Mouse (Mus musculus) myocyte (in vitro differentiated cells): ENCODE results near the gene Ddost.
"Not testable (repeated sequence)": the region's sequence is repeated elsewhere in the genome, so short reads cannot be mapped to it uniquely, and the experiment has no call there.

Experiments
- CEBPB ChIP-seq: IDR thresholded peaks from 2 replicates; pipeline ENCODE4 v1.6.1; 2011; ENCODE audit warnings: mild to moderate bottlenecking, moderate library complexity; ENCODE audit not compliant: poor library complexity, insufficient read depth, severe bottlenecking
- E2F4 ChIP-seq: IDR thresholded peaks from one replicate; pipeline ENCODE4 v1.6.1; 2011; ENCODE audit warnings: mild to moderate bottlenecking, control low read depth, moderate library complexity; ENCODE audit not compliant: insufficient read depth
- MAX ChIP-seq: IDR thresholded peaks from one replicate; pipeline ENCODE4 v1.6.1; 2011; ENCODE audit warnings: low read depth, mild to moderate bottlenecking, control low read depth
- MYOD1 ChIP-seq, 3 experiments: IDR thresholded peaks; one replicate each; pipeline ENCODE4 v1.6.1; 2011; ENCODE audit warnings: control low read depth in 2 of 3, low read depth in 2 of 3, mild to moderate bottlenecking in 2 of 3, moderate library complexity in 1 of 3; ENCODE audit not compliant: insufficient read length in 2 of 3, control insufficient read depth in 1 of 3
- MYOG ChIP-seq, 3 experiments: IDR thresholded peaks; one replicate each; pipeline ENCODE4 v1.6.1; 2011; ENCODE audit warnings: control low read depth in 2 of 3, low read depth in 2 of 3, mild to moderate bottlenecking in 2 of 3; ENCODE audit not compliant: insufficient read length in 2 of 3, control insufficient read depth in 1 of 3, insufficient read depth in 1 of 3
- POLR2A ChIP-seq: IDR thresholded peaks from one replicate; pipeline ENCODE4 v1.6.1; 2011; ENCODE audit warnings: low read depth, mild to moderate bottlenecking, control low read depth, moderate library complexity; ENCODE audit not compliant: insufficient read length
- POLR2AphosphoS2 ChIP-seq: IDR thresholded peaks from one replicate; pipeline ENCODE4 v1.6.1; 2011; ENCODE audit warnings: low read depth, control low read depth; ENCODE audit not compliant: insufficient read length
- REST ChIP-seq: IDR thresholded peaks from one replicate; pipeline ENCODE4 v1.6.1; 2011; ENCODE audit warnings: mild to moderate bottlenecking, control low read depth, moderate library complexity; ENCODE audit not compliant: insufficient read depth, insufficient read length
- SRF ChIP-seq: IDR thresholded peaks from one replicate; pipeline ENCODE4 v1.6.1; 2011; ENCODE audit warnings: low read depth; ENCODE audit not compliant: control insufficient read depth, insufficient read length
- TCF12 ChIP-seq: IDR thresholded peaks from one replicate; pipeline ENCODE4 v1.6.1; 2011; ENCODE audit warnings: mild to moderate bottlenecking, control low read depth; ENCODE audit not compliant: poor library complexity, insufficient read depth, severe bottlenecking
- TCF3 ChIP-seq: IDR thresholded peaks from one replicate; pipeline ENCODE4 v1.6.1; 2011; ENCODE audit warnings: low read depth, control low read depth; ENCODE audit not compliant: insufficient read length
- USF1 ChIP-seq: IDR thresholded peaks from one replicate; pipeline ENCODE4 v1.6.1; 2011; ENCODE audit warnings: low read depth, mild to moderate bottlenecking, control low read depth, moderate library complexity

DNA sequence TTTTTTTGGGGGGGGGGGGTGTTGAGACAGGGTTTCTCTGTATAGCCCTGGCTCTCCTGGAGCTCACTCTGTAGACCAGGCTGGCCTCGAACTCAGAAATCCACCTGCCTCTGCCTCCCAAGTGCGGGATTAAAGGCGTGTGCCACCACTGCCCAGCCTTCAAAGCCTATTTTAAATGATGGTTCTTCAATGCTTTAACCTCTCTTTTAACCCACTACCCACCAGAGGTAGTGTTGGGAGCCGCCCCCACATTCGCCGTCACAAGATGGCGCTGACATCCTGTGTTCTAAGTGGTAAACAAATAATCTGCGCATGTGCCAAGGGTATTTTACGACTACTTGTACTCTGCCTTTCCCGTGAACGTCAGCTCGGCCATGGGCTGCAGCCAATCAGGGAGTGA is 22.6 kb downstream of the Ddost start:
- not testable (repeated sequence) for TF ChIP-seq POLR2AphosphoS2; POLR2A; USF1; REST; E2F4; MYOG (IDR thresholded peaks at IDR 0.05; ENCODE audit: control insufficient read depth in 1 of 3, insufficient read depth in 1 of 3, insufficient read length in 2 of 3, low read depth in 2 of 3); MYOD1 (IDR thresholded peaks at IDR 0.05; ENCODE audit: control insufficient read depth in 1 of 3, insufficient read length in 2 of 3, low read depth in 2 of 3); CEBPB; MAX; TCF12; SRF; TCF3
